Mouse (Mus musculus): ENCODE results near the gene Blm. TPM values are rescaled to one million over a fixed set of nuclear protein-coding genes. Genes with fewer than 3 reads are reported as not detected.

The Blm gene
- polyA plus RNA-seq, 2 experiments, result 19.8 to 24.8 TPM

- no peak overlapping the region for H3K4me3 ChIP-seq (ENCODE audit: insufficient read depth in 1 of 2, low read depth in 2 of 2, low read length in 2 of 2)
- H3K9me3 ChIP-seq (ENCODE audit: control insufficient read depth, low read length), result no peaks in the 10 kb centered on the region
- peaks cover 78% of the 10 kb centered on the region for H3K36me3 ChIP-seq (replicated peaks; ENCODE audit: control insufficient read depth, insufficient read depth, low read depth)
- ATAC-seq (ENCODE audit: insufficient read depth) (no peak), DNase-seq (ENCODE audit: low read depth in 3 of 3, low spot score in 3 of 3) (no peak)
- H3K27ac ChIP-seq, result no peak overlapping the region
- no peaks in the 10 kb centered on the region for H3K27me3 ChIP-seq (ENCODE audit: control insufficient read depth, insufficient read depth, low read length)
- TF ChIP-seq EP300 (IDR thresholded peaks at IDR 0.05; ENCODE audit: low read depth) (no peak), CTCF (IDR thresholded peaks at IDR 0.05; ENCODE audit: low read depth) (no peak)
- no peak overlapping the region for H3K4me2 ChIP-seq (ENCODE audit: low read depth)
- 88% methylated on average over 7 of the region's 7 CpGs for WGBS (ENCODE audit: insufficient replicate concordance)
- H3K9ac ChIP-seq (replicated peaks), result no peak overlapping the region
- H3K4me1 ChIP-seq (replicated peaks; ENCODE audit: control insufficient read depth in 2 of 2, insufficient read depth in 2 of 2, low read length in 1 of 2), result peaks cover 0 to 3% of the 10 kb centered on the region in 2 experiments; a peak in 1 of 4 replicates
Measured at GRCm38 (mm10) chr7:80461891-80462290, 73.0 kb downstream of the Blm start.

- H3K9ac ChIP-seq (replicated peaks), result no peak overlapping the region
- no peaks in the 10 kb centered on the region for H3K9me3 ChIP-seq (ENCODE audit: control insufficient read depth, low read length)
- H3K4me3 ChIP-seq (ENCODE audit: insufficient read depth in 1 of 2, low read depth in 2 of 2, low read length in 2 of 2), result no peak overlapping the region
- DNase-seq (ENCODE audit: low read depth in 3 of 3, low spot score in 3 of 3) (no peak), ATAC-seq (ENCODE audit: insufficient read depth) (no peak)
- no peak for TF ChIP-seq EP300 (IDR thresholded peaks at IDR 0.05; ENCODE audit: low read depth)
- no peak for TF ChIP-seq CTCF (IDR thresholded peaks at IDR 0.05; ENCODE audit: low read depth)
- H3K4me1 ChIP-seq (replicated peaks; ENCODE audit: control insufficient read depth in 2 of 2, insufficient read depth in 2 of 2, low read length in 1 of 2), result peaks cover 0 to 5% of the 10 kb centered on the region in 2 experiments; a peak in 1 of 4 replicates
- no peaks in the 10 kb centered on the region for H3K27me3 ChIP-seq (ENCODE audit: control insufficient read depth, insufficient read depth, low read length)
- H3K4me2 ChIP-seq (ENCODE audit: low read depth), result no peak overlapping the region
- peaks cover 79% of the 10 kb centered on the region for H3K36me3 ChIP-seq (replicated peaks; ENCODE audit: control insufficient read depth, insufficient read depth, low read depth)
- WGBS (ENCODE audit: insufficient replicate concordance), result 89% methylated on average over 4 of the region's 4 CpGs
- H3K27ac ChIP-seq, result no peak overlapping the region
Measured at GRCm38 (mm10) chr7:80460892-80461291, 74.0 kb downstream of the Blm start.

GRCm38 (mm10) chr7:80460199-80460598 is 74.7 kb downstream of the Blm start:
- H3K4me1 ChIP-seq (replicated peaks; ENCODE audit: control insufficient read depth in 2 of 2, insufficient read depth in 2 of 2, low read length in 1 of 2), result peaks cover 0 to 6% of the 10 kb centered on the region in 2 experiments; a peak in 1 of 4 replicates
- H3K9me3 ChIP-seq (ENCODE audit: control insufficient read depth, low read length), result no peaks in the 10 kb centered on the region
- no peak for ATAC-seq (ENCODE audit: insufficient read depth)
- no peak for DNase-seq (ENCODE audit: low read depth in 3 of 3, low spot score in 3 of 3)
- no peak overlapping the region for H3K27ac ChIP-seq
- no peaks in the 10 kb centered on the region for H3K27me3 ChIP-seq (ENCODE audit: control insufficient read depth, insufficient read depth, low read length)
- peaks cover 77% of the 10 kb centered on the region for H3K36me3 ChIP-seq (replicated peaks; ENCODE audit: control insufficient read depth, insufficient read depth, low read depth)
- H3K4me3 ChIP-seq (ENCODE audit: insufficient read depth in 1 of 2, low read depth in 2 of 2, low read length in 2 of 2), result no peak overlapping the region
- no peak overlapping the region for H3K4me2 ChIP-seq (ENCODE audit: low read depth)
- no peak for TF ChIP-seq CTCF (IDR thresholded peaks at IDR 0.05; ENCODE audit: low read depth)
- TF ChIP-seq EP300 (IDR thresholded peaks at IDR 0.05; ENCODE audit: low read depth), result no peak
- WGBS (ENCODE audit: insufficient replicate concordance), result 84% methylated on average over 5 of the region's 5 CpGs
- H3K9ac ChIP-seq (replicated peaks), result no peak overlapping the region

DNA sequence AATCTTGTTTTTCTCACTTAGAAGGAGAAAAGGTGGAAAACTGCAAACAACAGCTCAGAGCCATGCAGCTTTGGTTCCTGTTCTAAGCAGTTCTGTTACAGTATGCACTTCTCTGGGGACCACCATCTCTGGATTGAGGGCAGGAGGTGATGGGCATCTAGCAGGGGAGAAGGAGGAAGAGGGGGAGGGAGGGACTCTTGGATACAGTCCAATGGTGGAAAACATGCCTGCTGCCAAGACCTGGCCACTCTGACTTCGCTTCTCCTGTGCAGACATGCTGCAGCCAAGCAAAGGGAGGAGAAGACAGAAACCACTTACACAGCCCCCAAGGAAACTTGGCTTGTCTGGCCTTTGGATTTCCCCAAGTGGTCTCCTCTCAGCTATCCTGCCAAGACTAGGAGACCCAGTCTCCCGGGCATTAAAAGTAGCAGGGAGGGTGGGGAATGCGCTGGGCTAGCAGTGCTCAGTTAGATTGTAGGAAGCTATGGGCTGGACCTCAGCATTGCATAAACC is 77.0 kb downstream of the Blm start:
- Histone ChIP-seq H3K4me3 (ENCODE audit: insufficient read depth in 1 of 2, low read depth in 2 of 2, low read length in 2 of 2) (no peak overlapping the region), H3K9ac (replicated peaks) (no peak overlapping the region), H3K27me3 (ENCODE audit: control insufficient read depth, insufficient read depth, low read length) (no peaks in the 10 kb centered on the region), H3K27ac (no peak overlapping the region), H3K4me2 (ENCODE audit: low read depth) (no peak overlapping the region), H3K9me3 (ENCODE audit: control insufficient read depth, low read length) (no peaks in the 10 kb centered on the region), H3K36me3 (replicated peaks; ENCODE audit: control insufficient read depth, insufficient read depth, low read depth) (peaks cover 72% of the 10 kb centered on the region), H3K4me1 (replicated peaks; ENCODE audit: control insufficient read depth in 2 of 2, insufficient read depth in 2 of 2, low read length in 1 of 2) (peaks cover 0 to 6% of the 10 kb centered on the region in 2 experiments; a peak in 1 of 4 replicates)
- no peak for TF ChIP-seq CTCF (IDR thresholded peaks at IDR 0.05; ENCODE audit: low read depth)
- no peak for TF ChIP-seq EP300 (IDR thresholded peaks at IDR 0.05; ENCODE audit: low read depth)
- DNase-seq (ENCODE audit: low read depth in 3 of 3, low spot score in 3 of 3), result no peak
- ATAC-seq (ENCODE audit: insufficient read depth), result no peak
- WGBS (ENCODE audit: insufficient replicate concordance), result 90% methylated on average over 3 of the region's 3 CpGs

GRCm38 (mm10) chr7:80457241-80457640 is 77.7 kb downstream of the Blm start:
- DNase-seq (ENCODE audit: low read depth in 3 of 3, low spot score in 3 of 3), result no peak
- Histone ChIP-seq H3K4me3 (ENCODE audit: insufficient read depth in 1 of 2, low read depth in 2 of 2, low read length in 2 of 2) (no peak overlapping the region), H3K27ac (no peak overlapping the region), H3K9me3 (ENCODE audit: control insufficient read depth, low read length) (no peaks in the 10 kb centered on the region), H3K9ac (replicated peaks) (no peak overlapping the region), H3K27me3 (ENCODE audit: control insufficient read depth, insufficient read depth, low read length) (no peaks in the 10 kb centered on the region), H3K4me1 (replicated peaks; ENCODE audit: control insufficient read depth in 2 of 2, insufficient read depth in 2 of 2, low read length in 1 of 2) (peaks cover 0 to 6% of the 10 kb centered on the region in 2 experiments; a peak in 1 of 4 replicates), H3K4me2 (ENCODE audit: low read depth) (no peak overlapping the region), H3K36me3 (replicated peaks; ENCODE audit: control insufficient read depth, insufficient read depth, low read depth) (peaks cover 72% of the 10 kb centered on the region)
- 78% methylated on average over 6 of the region's 6 CpGs for WGBS (ENCODE audit: insufficient replicate concordance)
- 0 out of 2 replicates have a peak, but pooled peaks have one; percentile 31 for ATAC-seq (ENCODE audit: insufficient read depth)
- TF ChIP-seq EP300 (IDR thresholded peaks at IDR 0.05; ENCODE audit: low read depth) (no peak), CTCF (IDR thresholded peaks at IDR 0.05; ENCODE audit: low read depth) (no peak)
